Mouse (Mus musculus) ZHBTc4 (cell line): Measurements from ENCODE around the gene Olfr314.
"Not testable (repeated sequence)": the region's sequence is repeated elsewhere in the genome, so short reads cannot be mapped to it uniquely, and the experiment has no call there.

Source experiments
- DNase-seq: peaks from one replicate; pipeline ENCODE4 v3.0.0-alpha.2; 2011; ENCODE audit warnings: low read depth, low spot score

Olfr314 gene

GRCm38 (mm10) chr11:58782480-58783089 is at the start of gene Olfr314:
Gene Olfr314, plus strand, starts transcription at chr11:58782952.
- DNase-seq = no peak

- DNase-seq = no peak
Measured at GRCm38 (mm10) chr11:58733372-58733771, 49.4 kb upstream of the Olfr314 start.

- no peak for DNase-seq
Measured at GRCm38 (mm10) chr11:58738792-58739262, 43.9 kb upstream of the Olfr314 start, which contains the start of gene Olfr317. Gene Olfr317, minus strand, starts transcription at chr11:58739212.

- peak; percentile 12 for DNase-seq
Measured at GRCm38 (mm10) chr11:58751096-58751495, 31.7 kb upstream of the Olfr314 start.

GRCm38 (mm10) chr11:58752434-58752833 is 30.3 kb upstream of the Olfr314 start, which contains the start of gene Olfr316:
Gene Olfr316, plus strand, starts transcription at chr11:58752734.
- no peak for DNase-seq

GRCm38 (mm10) chr11:58772888-58773287 is 9.9 kb upstream of the Olfr314 start, which contains the start of gene Olfr315:
Gene Olfr315, plus strand, starts transcription at chr11:58773188.
- no peak for DNase-seq

GRCm38 (mm10) chr11:58784182-58784581 is 1.4 kb downstream of the Olfr314 start:
- DNase-seq = no peak

- no peak for DNase-seq
Measured at GRCm38 (mm10) chr11:58787651-58788050, 4.9 kb downstream of the Olfr314 start.

GRCm38 (mm10) chr11:58788346-58788745 is 5.6 kb downstream of the Olfr314 start:
- no peak for DNase-seq

- no peak for DNase-seq
Measured at GRCm38 (mm10) chr11:58789532-58789931, 6.8 kb downstream of the Olfr314 start.

- DNase-seq = no peak
Measured at GRCm38 (mm10) chr11:58790053-58790452, 7.3 kb downstream of the Olfr314 start.

GRCm38 (mm10) chr11:58790646-58791045 is 7.9 kb downstream of the Olfr314 start:
- DNase-seq = no peak

- peak; percentile 26 for DNase-seq
Measured at GRCm38 (mm10) chr11:58795856-58796255, 13.1 kb downstream of the Olfr314 start.

GRCm38 (mm10) chr11:58796850-58797249 is 14.1 kb downstream of the Olfr314 start:
- no peak for DNase-seq

- DNase-seq = no peak
Measured at GRCm38 (mm10) chr11:58799747-58800146, 17.0 kb downstream of the Olfr314 start.

- DNase-seq = peak; percentile 77
Measured at GRCm38 (mm10) chr11:58801558-58802228, 18.9 kb downstream of the Olfr314 start, which contains the start of gene Fam183b. Gene Fam183b, minus strand, starts transcription at chr11:58801960.

- DNase-seq = no peak
Measured at GRCm38 (mm10) chr11:58803871-58804270, 21.1 kb downstream of the Olfr314 start.

GRCm38 (mm10) chr11:58804393-58804792 is 21.6 kb downstream of the Olfr314 start:
- DNase-seq = no peak

GRCm38 (mm10) chr11:58812001-58812400 is 29.2 kb downstream of the Olfr314 start:
- DNase-seq = peak; percentile 54

- not testable (repeated sequence) for DNase-seq
Measured at GRCm38 (mm10) chr11:58814700-58815099, 31.9 kb downstream of the Olfr314 start, which contains the start of gene Olfr313. Gene Olfr313, plus strand, starts transcription at chr11:58815000.

- DNase-seq = no peak
Measured at GRCm38 (mm10) chr11:58815676-58816075, 32.9 kb downstream of the Olfr314 start.

GRCm38 (mm10) chr11:58828937-58829336 is 46.2 kb downstream of the Olfr314 start, which contains the start of gene Olfr312:
Gene Olfr312, plus strand, starts transcription at chr11:58829237.
- DNase-seq = not testable (repeated sequence)

GRCm38 (mm10) chr11:58829764-58830163 is 47.0 kb downstream of the Olfr314 start:
- DNase-seq = no peak
